Mouse (Mus musculus): ENCODE results near the gene Vti1a. TPM values are rescaled to one million over a fixed set of nuclear protein-coding genes. Genes with fewer than 3 reads are reported as not detected.

Gene Vti1a
- polyA plus RNA-seq, 1 experiment, result not detected

GRCm38 (mm10) chr19:55552861-55553260, 236.8 kb downstream of the Vti1a start:
- H3K27ac ChIP-seq (ENCODE audit: insufficient read depth, low read depth, low read length), result no peak overlapping the region
- peaks cover 9% of the 10 kb centered on the region; the same call in 1 of the 2 replicates for H3K4me1 ChIP-seq (ENCODE audit: control insufficient read depth, insufficient read depth, low read length)
- no peak overlapping the region for H3K4me3 ChIP-seq (ENCODE audit: insufficient read depth, low read depth, low read length)
- WGBS, result 89% methylated on average over 7 of the region's 7 CpGs
- TF ChIP-seq POLR2A (IDR thresholded peaks at IDR 0.05; ENCODE audit: insufficient read depth, low read depth, low read length) (no peak), CTCF (IDR thresholded peaks at IDR 0.05; ENCODE audit: insufficient read depth, low read depth, low read length) (no peak)

- H3K27ac ChIP-seq (ENCODE audit: insufficient read depth, low read depth, low read length), result no peak overlapping the region
- H3K4me1 ChIP-seq (ENCODE audit: control insufficient read depth, insufficient read depth, low read length), result peaks cover 9% of the 10 kb centered on the region; the same call in 1 of the 2 replicates
- TF ChIP-seq CTCF (IDR thresholded peaks at IDR 0.05; ENCODE audit: insufficient read depth, low read depth, low read length) (no peak), POLR2A (IDR thresholded peaks at IDR 0.05; ENCODE audit: insufficient read depth, low read depth, low read length) (no peak)
- 90% methylated on average over 5 of the region's 5 CpGs for WGBS
- no peak overlapping the region for H3K4me3 ChIP-seq (ENCODE audit: insufficient read depth, low read depth, low read length)
Measured at GRCm38 (mm10) chr19:55554295-55554694, 238.2 kb downstream of the Vti1a start.

- H3K4me1 ChIP-seq (ENCODE audit: control insufficient read depth, insufficient read depth, low read length), result peaks cover 9% of the 10 kb centered on the region; the same call in 1 of the 2 replicates
- WGBS, result 94% methylated on average over 9 of the region's 9 CpGs
- no peak overlapping the region for H3K27ac ChIP-seq (ENCODE audit: insufficient read depth, low read depth, low read length)
- TF ChIP-seq POLR2A (IDR thresholded peaks at IDR 0.05; ENCODE audit: insufficient read depth, low read depth, low read length), result no peak
- H3K4me3 ChIP-seq (ENCODE audit: insufficient read depth, low read depth, low read length), result no peak overlapping the region
Measured at GRCm38 (mm10) chr19:55554703-55555102, 238.6 kb downstream of the Vti1a start.

GRCm38 (mm10) chr19:55556168-55556999, 240.3 kb downstream of the Vti1a start:
- Histone ChIP-seq H3K27ac (ENCODE audit: insufficient read depth, low read depth, low read length) (no peak overlapping the region), H3K4me3 (ENCODE audit: insufficient read depth, low read depth, low read length) (no peak overlapping the region), H3K4me1 (ENCODE audit: control insufficient read depth, insufficient read depth, low read length) (peaks cover 9% of the 10 kb centered on the region; the same call in 1 of the 2 replicates)
- WGBS, result 62% methylated on average over 21 of the region's 21 CpGs
- TF ChIP-seq CTCF (IDR thresholded peaks at IDR 0.05; ENCODE audit: insufficient read depth, low read depth, low read length), result no peak
- no peak for TF ChIP-seq POLR2A (IDR thresholded peaks at IDR 0.05; ENCODE audit: insufficient read depth, low read depth, low read length)

GRCm38 (mm10) chr19:55559331-55559730, 243.2 kb downstream of the Vti1a start:
- no peak overlapping the region for H3K27ac ChIP-seq (ENCODE audit: insufficient read depth, low read depth, low read length)
- H3K4me3 ChIP-seq (ENCODE audit: insufficient read depth, low read depth, low read length), result no peak overlapping the region
- H3K4me1 ChIP-seq (ENCODE audit: control insufficient read depth, insufficient read depth, low read length), result peaks cover 12% of the 10 kb centered on the region; the same call in 1 of the 2 replicates
- TF ChIP-seq CTCF (IDR thresholded peaks at IDR 0.05; ENCODE audit: insufficient read depth, low read depth, low read length), result no peak
- TF ChIP-seq POLR2A (IDR thresholded peaks at IDR 0.05; ENCODE audit: insufficient read depth, low read depth, low read length), result no peak
- WGBS, result 96% methylated on average over 12 of the region's 12 CpGs

- H3K4me1 ChIP-seq (ENCODE audit: control insufficient read depth, insufficient read depth, low read length), result peaks cover 12% of the 10 kb centered on the region; the same call in 1 of the 2 replicates
- WGBS, result 89% methylated on average over 11 of the region's 11 CpGs
- H3K27ac ChIP-seq (ENCODE audit: insufficient read depth, low read depth, low read length), result no peak overlapping the region
- no peak overlapping the region for H3K4me3 ChIP-seq (ENCODE audit: insufficient read depth, low read depth, low read length)
- TF ChIP-seq POLR2A (IDR thresholded peaks at IDR 0.05; ENCODE audit: insufficient read depth, low read depth, low read length) (no peak), CTCF (IDR thresholded peaks at IDR 0.05; ENCODE audit: insufficient read depth, low read depth, low read length) (no peak)
Measured at GRCm38 (mm10) chr19:55560088-55560682, 244.1 kb downstream of the Vti1a start.

GRCm38 (mm10) chr19:55561469-55561868, 245.4 kb downstream of the Vti1a start:
- H3K4me1 ChIP-seq (ENCODE audit: control insufficient read depth, insufficient read depth, low read length), result peaks cover 8% of the 10 kb centered on the region; the same call in 1 of the 2 replicates
- H3K4me3 ChIP-seq (ENCODE audit: insufficient read depth, low read depth, low read length), result no peak overlapping the region
- no peak overlapping the region for H3K27ac ChIP-seq (ENCODE audit: insufficient read depth, low read depth, low read length)
- TF ChIP-seq POLR2A (IDR thresholded peaks at IDR 0.05; ENCODE audit: insufficient read depth, low read depth, low read length) (no peak), CTCF (IDR thresholded peaks at IDR 0.05; ENCODE audit: insufficient read depth, low read depth, low read length) (no peak)
- WGBS, result 84% methylated on average over 10 of the region's 10 CpGs

GRCm38 (mm10) chr19:55562487-55563147, 246.5 kb downstream of the Vti1a start:
- TF ChIP-seq CTCF (IDR thresholded peaks at IDR 0.05; ENCODE audit: insufficient read depth, low read depth, low read length), result no peak
- TF ChIP-seq POLR2A (IDR thresholded peaks at IDR 0.05; ENCODE audit: insufficient read depth, low read depth, low read length), result no peak
- Histone ChIP-seq H3K4me1 (ENCODE audit: control insufficient read depth, insufficient read depth, low read length) (peaks cover 6% of the 10 kb centered on the region; the same call in 1 of the 2 replicates), H3K4me3 (ENCODE audit: insufficient read depth, low read depth, low read length) (no peak overlapping the region), H3K27ac (ENCODE audit: insufficient read depth, low read depth, low read length) (no peak overlapping the region)
- WGBS, result 76% methylated on average over 14 of the region's 14 CpGs

Measured in olfactory bulb, adult 2 months (tissue).